Mouse (Mus musculus) urinary bladder, adult 18-20 months (tissue): ENCODE results near the gene Atp1a2.
"Not testable (repeated sequence)": the region's sequence is repeated elsewhere in the genome, so short reads cannot be mapped to it uniquely, and the experiment has no call there.

Experiments used
- DNase-seq, 2 experiments: peaks; one replicate each; pipeline ENCODE4 v3.0.0; 2022; ENCODE audit warnings: low spot score in 2 of 2, mixed read lengths in 2 of 2

The Atp1a2 gene

GRCm38 (mm10) chr1:172273386-172273785, 24.5 kb downstream of the Atp1a2 start:
- no peak for DNase-seq

- no peak for DNase-seq
Observed at GRCm38 (mm10) chr1:172271765-172272164, 26.1 kb downstream of the Atp1a2 start.

- no peak for DNase-seq
Observed at GRCm38 (mm10) chr1:172271208-172271607, 26.7 kb downstream of the Atp1a2 start.

- DNase-seq, result no peak
Observed at GRCm38 (mm10) chr1:172261477-172262078, 36.3 kb downstream of the Atp1a2 start, which contains the start of gene Igsf8. Igsf8 (plus strand) TSS chr1:172261641.

- DNase-seq, result no peak
Observed at GRCm38 (mm10) chr1:172258314-172258713, 39.5 kb downstream of the Atp1a2 start, which contains the start of gene Atp1a4. Atp1a4 (minus strand) TSS chr1:172258414.

GRCm38 (mm10) chr1:172247679-172248078, 50.2 kb downstream of the Atp1a2 start:
- DNase-seq, result no peak

- no peak for DNase-seq
Observed at GRCm38 (mm10) chr1:172247216-172247615, 50.6 kb downstream of the Atp1a2 start.

GRCm38 (mm10) chr1:172244645-172245044, 53.2 kb downstream of the Atp1a2 start:
- not testable (repeated sequence) for DNase-seq

- DNase-seq, result no peak
Observed at GRCm38 (mm10) chr1:172243547-172244205, 54.2 kb downstream of the Atp1a2 start.

- DNase-seq, result no peak
Observed at GRCm38 (mm10) chr1:172242401-172242800, 55.5 kb downstream of the Atp1a2 start.

- DNase-seq, result no peak
Observed at GRCm38 (mm10) chr1:172240945-172241708, 56.7 kb downstream of the Atp1a2 start.

GRCm38 (mm10) chr1:172229215-172229614, 68.6 kb downstream of the Atp1a2 start:
- DNase-seq, result no peak

- no peak for DNase-seq
Observed at GRCm38 (mm10) chr1:172228209-172228608, 69.7 kb downstream of the Atp1a2 start.
